Mouse (Mus musculus): ENCODE data around the gene Ugt1a10. TPM values are rescaled to one million over a fixed set of nuclear protein-coding genes. Genes with fewer than 3 reads are reported as not detected.
"Not testable (repeated sequence)": the region's sequence is repeated elsewhere in the genome, so short reads cannot be mapped to it uniquely, and the experiment has no call there.

The Ugt1a10 gene
- total RNA-seq, 1 experiment from 2014 or later = not detected

GRCm38 (mm10) chr1:88092341-88092740 lies 37.2 kb downstream of the Ugt1a10 start:
- ATAC-seq (replicated peaks; ENCODE audit: low read depth, poor library complexity, severe bottlenecking) = no peak

GRCm38 (mm10) chr1:88094270-88094676 lies 39.1 kb downstream of the Ugt1a10 start:
- peak; percentile 66 for ATAC-seq (replicated peaks; ENCODE audit: low read depth, poor library complexity, severe bottlenecking)

GRCm38 (mm10) chr1:88094941-88095492 lies 39.8 kb downstream of the Ugt1a10 start, which contains the start of gene Ugt1a7c:
Gene Ugt1a7c (plus strand): TSS chr1:88095062.
- peak; percentile 79 for ATAC-seq (replicated peaks; ENCODE audit: low read depth, poor library complexity, severe bottlenecking)

- peak; percentile 27; the same call in 1 of the 2 replicates for ATAC-seq (replicated peaks; ENCODE audit: low read depth, poor library complexity, severe bottlenecking)
Measured at GRCm38 (mm10) chr1:88098546-88098945, 43.4 kb downstream of the Ugt1a10 start.

GRCm38 (mm10) chr1:88099691-88100090 lies 44.5 kb downstream of the Ugt1a10 start:
- not testable (repeated sequence) for ATAC-seq (replicated peaks; ENCODE audit: low read depth, poor library complexity, severe bottlenecking)

- peak; percentile 92 for ATAC-seq (replicated peaks; ENCODE audit: low read depth, poor library complexity, severe bottlenecking)
Measured at GRCm38 (mm10) chr1:88103019-88103418, 47.8 kb downstream of the Ugt1a10 start, which contains the start of gene Ugt1a6b. Gene Ugt1a6b (plus strand): TSS chr1:88103252.

- not testable (repeated sequence) for ATAC-seq (replicated peaks; ENCODE audit: low read depth, poor library complexity, severe bottlenecking)
Measured at GRCm38 (mm10) chr1:88103697-88104468, 48.7 kb downstream of the Ugt1a10 start.

- ATAC-seq (replicated peaks; ENCODE audit: low read depth, poor library complexity, severe bottlenecking) = no peak
Measured at GRCm38 (mm10) chr1:88104667-88105430, 49.7 kb downstream of the Ugt1a10 start.

GRCm38 (mm10) chr1:88105656-88106055 lies 50.5 kb downstream of the Ugt1a10 start:
- no peak for ATAC-seq (replicated peaks; ENCODE audit: low read depth, poor library complexity, severe bottlenecking)

GRCm38 (mm10) chr1:88109027-88109557 lies 53.9 kb downstream of the Ugt1a10 start:
- peak; percentile 87 for ATAC-seq (replicated peaks; ENCODE audit: low read depth, poor library complexity, severe bottlenecking)

- ATAC-seq (replicated peaks; ENCODE audit: low read depth, poor library complexity, severe bottlenecking) = not testable (repeated sequence)
Measured at GRCm38 (mm10) chr1:88109604-88110003, 54.4 kb downstream of the Ugt1a10 start.

- not testable (repeated sequence) for ATAC-seq (replicated peaks; ENCODE audit: low read depth, poor library complexity, severe bottlenecking)
Measured at GRCm38 (mm10) chr1:88112769-88113168, 57.6 kb downstream of the Ugt1a10 start.

- peak; percentile 85 for ATAC-seq (replicated peaks; ENCODE audit: low read depth, poor library complexity, severe bottlenecking)
Measured at GRCm38 (mm10) chr1:88120550-88120949, 65.4 kb downstream of the Ugt1a10 start.

- not testable (repeated sequence) for ATAC-seq (replicated peaks; ENCODE audit: low read depth, poor library complexity, severe bottlenecking)
Measured at GRCm38 (mm10) chr1:88121521-88121920, 66.3 kb downstream of the Ugt1a10 start.

GRCm38 (mm10) chr1:88125827-88126360 lies 70.7 kb downstream of the Ugt1a10 start:
- peak; percentile 64 for ATAC-seq (replicated peaks; ENCODE audit: low read depth, poor library complexity, severe bottlenecking)

GRCm38 (mm10) chr1:88129091-88129490 lies 73.9 kb downstream of the Ugt1a10 start:
- not testable (repeated sequence) for ATAC-seq (replicated peaks; ENCODE audit: low read depth, poor library complexity, severe bottlenecking)

- not testable (repeated sequence) for ATAC-seq (replicated peaks; ENCODE audit: low read depth, poor library complexity, severe bottlenecking)
Measured at GRCm38 (mm10) chr1:88130223-88130622, 75.0 kb downstream of the Ugt1a10 start.

- ATAC-seq (replicated peaks; ENCODE audit: low read depth, poor library complexity, severe bottlenecking) = no peak
Measured at GRCm38 (mm10) chr1:88133908-88134456, 78.8 kb downstream of the Ugt1a10 start.

GRCm38 (mm10) chr1:88134457-88135011 lies 79.3 kb downstream of the Ugt1a10 start, which contains the start of gene Ugt1a6a:
Gene Ugt1a6a (plus strand): TSS chr1:88134809.
- ATAC-seq (replicated peaks; ENCODE audit: low read depth, poor library complexity, severe bottlenecking) = peak; percentile 88
